31 mouse cellular contexts compared by ENCODE assay signal in genomic region chr8:45302390-45302789, GRCm38 (mm10). TPM values are rescaled to one million over a fixed set of nuclear protein-coding genes. Genes with fewer than 3 reads are reported as not detected.
DNase-seq lines count a peak whose midpoint lies in the region; ATAC-seq and TF ChIP-seq lines count a peak whose summit lies in the region.
"Had no signal": no experiment of that assay in that cellular context is flagged by ENCODE, and none has a peak within 500 bp of the region (broad histone marks: within the 10 kb centered on the region; RNA-seq: fewer than 3 reads in every experiment).

No protein-coding gene starts in this region.

- TF ChIP-seq CTCF in forebrain, postnatal 0 days (IDR thresholded peaks at IDR 0.05; ENCODE audit: low read depth), result no peak
- peak; percentile 22; the same call in 1 of the 2 replicates for TF ChIP-seq CTCF in layer of hippocampus, adult 2 months (conservative IDR thresholded peaks at IDR 0.05)
- no peak for TF ChIP-seq CTCF in midbrain, postnatal 0 days (IDR thresholded peaks at IDR 0.05)

- H3K9ac ChIP-seq in forebrain, postnatal 0 days, result no peak overlapping the region
- no peak overlapping the region for H3K9ac ChIP-seq in forebrain, embryonic 13.5 days
- H3K9ac ChIP-seq in midbrain, embryonic 15.5 days, result no peak overlapping the region
- H3K9ac ChIP-seq in midbrain, embryonic 11.5 days (ENCODE audit: low read length), result no peak overlapping the region
- H3K9ac ChIP-seq in midbrain, postnatal 0 days (replicated peaks; ENCODE audit: low read length, poor library complexity, severe bottlenecking), result no peak overlapping the region
- H3K9ac ChIP-seq: embryonic facial prominence, embryonic 12.5 days; liver, embryonic 15.5 days; lung, embryonic 15.5 days; neural tube, embryonic 12.5 days; stomach, embryonic 15.5 days had no signal

- no peak for ATAC-seq in forebrain, postnatal 0 days
- no peak for ATAC-seq in forebrain, embryonic 13.5 days
- peak; percentile 56; the same call in 1 of the 2 replicates for ATAC-seq in midbrain, embryonic 15.5 days (replicated peaks)
- no peak for ATAC-seq in midbrain, embryonic 11.5 days (ENCODE audit: low FRiP score)
- no peak for ATAC-seq in midbrain, postnatal 0 days (ENCODE audit: low FRiP score)
- ATAC-seq: CD4-positive, CD25-positive, alpha-beta regulatory T cell, adult 4 months; intestine, postnatal 0 days had no signal

- no peaks in the 10 kb centered on the region for H3K4me1 ChIP-seq in forebrain, postnatal 0 days (ENCODE audit: insufficient read depth)
- no peaks in the 10 kb centered on the region for H3K4me1 ChIP-seq in forebrain, embryonic 13.5 days
- no peaks in the 10 kb centered on the region for H3K4me1 ChIP-seq in midbrain, embryonic 15.5 days
- H3K4me1 ChIP-seq in midbrain, embryonic 11.5 days (ENCODE audit: control insufficient read depth, insufficient read depth, low read length), result no peaks in the 10 kb centered on the region
- no peaks in the 10 kb centered on the region for H3K4me1 ChIP-seq in midbrain, postnatal 0 days (ENCODE audit: insufficient read depth, low read length)
- H3K4me1 ChIP-seq: embryonic facial prominence, embryonic 12.5 days; liver, embryonic 15.5 days; lung, embryonic 15.5 days; megakaryocyte, embryonic 14.5 days; neural tube, embryonic 12.5 days; stomach, embryonic 15.5 days had no signal

- no peaks in the 10 kb centered on the region for H3K36me3 ChIP-seq in forebrain, postnatal 0 days (ENCODE audit: insufficient read depth)
- H3K36me3 ChIP-seq in forebrain, embryonic 13.5 days (ENCODE audit: poor library complexity, severe bottlenecking), result no peaks in the 10 kb centered on the region
- H3K36me3 ChIP-seq in midbrain, embryonic 15.5 days (replicated peaks), result no peaks in the 10 kb centered on the region
- H3K36me3 ChIP-seq in midbrain, embryonic 11.5 days (ENCODE audit: control insufficient read depth, insufficient read depth, low read length), result no peaks in the 10 kb centered on the region
- H3K36me3 ChIP-seq in midbrain, postnatal 0 days (ENCODE audit: insufficient read depth, low read length), result no peaks in the 10 kb centered on the region
- H3K36me3 ChIP-seq: embryonic facial prominence, embryonic 12.5 days; liver, embryonic 15.5 days; lung, embryonic 15.5 days; neural tube, embryonic 12.5 days; stomach, embryonic 15.5 days had no signal

- H3K4me2 ChIP-seq in forebrain, postnatal 0 days (ENCODE audit: low read depth), result no peak overlapping the region
- no peak overlapping the region for H3K4me2 ChIP-seq in forebrain, embryonic 13.5 days
- H3K4me2 ChIP-seq in midbrain, embryonic 15.5 days, result no peak overlapping the region
- H3K4me2 ChIP-seq in midbrain, embryonic 11.5 days, result no peak overlapping the region
- no peak overlapping the region for H3K4me2 ChIP-seq in midbrain, postnatal 0 days (ENCODE audit: low read depth, low read length, poor library complexity, severe bottlenecking)
- H3K4me2 ChIP-seq: embryonic facial prominence, embryonic 12.5 days; liver, embryonic 15.5 days; lung, embryonic 15.5 days; neural tube, embryonic 12.5 days; stomach, embryonic 15.5 days had no signal

- no peak overlapping the region for H3K4me3 ChIP-seq in forebrain, postnatal 0 days (ENCODE audit: low read depth, low read length)
- no peak overlapping the region for H3K4me3 ChIP-seq in forebrain, embryonic 13.5 days
- no peak overlapping the region for H3K4me3 ChIP-seq in layer of hippocampus, adult 2 months
- H3K4me3 ChIP-seq in midbrain, embryonic 15.5 days, result no peak overlapping the region
- H3K4me3 ChIP-seq in midbrain, embryonic 11.5 days (ENCODE audit: low read depth, low read length), result no peak overlapping the region
- H3K4me3 ChIP-seq in midbrain, postnatal 0 days (ENCODE audit: low read depth, low read length), result no peak overlapping the region
- H3K4me3 ChIP-seq: embryonic facial prominence, embryonic 12.5 days; heart, adult 2 months; liver, embryonic 15.5 days; lung, embryonic 15.5 days; megakaryocyte, embryonic 14.5 days; neural tube, embryonic 12.5 days; stomach, embryonic 15.5 days had no signal

- 48% methylated on average over 8 of the region's 8 CpGs for WGBS in forebrain, postnatal 0 days
- 58% methylated on average over 8 of the region's 8 CpGs for WGBS in forebrain, embryonic 13.5 days
- WGBS in midbrain, embryonic 15.5 days, result 59% methylated on average over 8 of the region's 8 CpGs
- 71% methylated on average over 8 of the region's 8 CpGs for WGBS in midbrain, embryonic 11.5 days
- WGBS in midbrain, postnatal 0 days, result 50% methylated on average over 8 of the region's 8 CpGs

- H3K27me3 ChIP-seq in forebrain, postnatal 0 days (ENCODE audit: insufficient read depth, low read length), result no peaks in the 10 kb centered on the region
- H3K27me3 ChIP-seq in forebrain, embryonic 13.5 days, result no peaks in the 10 kb centered on the region
- no peaks in the 10 kb centered on the region for H3K27me3 ChIP-seq in midbrain, embryonic 15.5 days (replicated peaks)
- no peaks in the 10 kb centered on the region for H3K27me3 ChIP-seq in midbrain, embryonic 11.5 days (ENCODE audit: control insufficient read depth, insufficient read depth, low read length)
- H3K27me3 ChIP-seq in midbrain, postnatal 0 days (ENCODE audit: insufficient read depth, low read length), result no peaks in the 10 kb centered on the region
- H3K27me3 ChIP-seq: embryonic facial prominence, embryonic 12.5 days; liver, embryonic 15.5 days; lung, embryonic 15.5 days; megakaryocyte, embryonic 14.5 days; neural tube, embryonic 12.5 days; stomach, embryonic 15.5 days had no signal

- H3K9me3 ChIP-seq in forebrain, postnatal 0 days (ENCODE audit: low read length), result no peaks in the 10 kb centered on the region
- no peaks in the 10 kb centered on the region for H3K9me3 ChIP-seq in forebrain, embryonic 13.5 days (replicated peaks)
- H3K9me3 ChIP-seq in midbrain, embryonic 15.5 days, result no peaks in the 10 kb centered on the region
- H3K9me3 ChIP-seq in midbrain, embryonic 11.5 days (ENCODE audit: control insufficient read depth, low read length), result no peaks in the 10 kb centered on the region
- H3K9me3 ChIP-seq in midbrain, postnatal 0 days (ENCODE audit: low read length), result no peaks in the 10 kb centered on the region
- H3K9me3 ChIP-seq: embryonic facial prominence, embryonic 12.5 days; liver, embryonic 15.5 days; lung, embryonic 15.5 days; megakaryocyte, embryonic 14.5 days; neural tube, embryonic 12.5 days; stomach, embryonic 15.5 days had no signal

- no peak overlapping the region for H3K27ac ChIP-seq in forebrain, postnatal 0 days (ENCODE audit: low read depth, low read length)
- H3K27ac ChIP-seq in forebrain, embryonic 13.5 days, result no peak overlapping the region
- no peak overlapping the region for H3K27ac ChIP-seq in layer of hippocampus, adult 2 months
- H3K27ac ChIP-seq in midbrain, embryonic 15.5 days, result no peak overlapping the region
- no peak overlapping the region for H3K27ac ChIP-seq in midbrain, embryonic 11.5 days (ENCODE audit: low read depth, low read length)
- no peak overlapping the region for H3K27ac ChIP-seq in midbrain, postnatal 0 days (ENCODE audit: low read depth, low read length)
- H3K27ac ChIP-seq: embryonic facial prominence, embryonic 12.5 days; heart, adult 2 months; liver, embryonic 15.5 days; lung, embryonic 15.5 days; neural tube, embryonic 12.5 days; stomach, embryonic 15.5 days had no signal

- DNase-seq in forebrain, postnatal 0 days, result peak; percentile 5
- no peak for DNase-seq in layer of hippocampus, adult 2 months (ENCODE audit: low spot score in 2 of 2)
- DNase-seq in layer of hippocampus, adult 8-10 months (ENCODE audit: low spot score in 2 of 2), result no peak
- no peak for DNase-seq in midbrain, embryonic 11.5 days (ENCODE audit: low spot score, missing footprints)
- peak; percentile 22 for DNase-seq in midbrain, postnatal 0 days (ENCODE audit: low spot score)
- DNase-seq in adipocyte (ENCODE audit: low spot score), result no peak
- DNase-seq: adrenal gland, postnatal 36 days; cerebellum, adult 11-12 months; cerebellum, postnatal 25 days; gastrocnemius, postnatal 14 days; heart, adult 2 months; kidney, postnatal 4 days; liver; lung, postnatal 36 days; thymus, postnatal 36 days had no signal

RNA-seq across cellular contexts. Expression of gene Gm45753, which starts 5.9 kb away (rescaled TPM):
- total RNA-seq in forebrain, postnatal 0 days (2014; rRNA removed), result not detected in 2 replicates
- 0.08 and 0.13 TPM in 2 replicates for polyA plus RNA-seq in forebrain, postnatal 0 days (2015; fragmentation: Nextera tagmentation; extraction: Ambion mirVana)
- not detected in 2 replicates for polyA plus RNA-seq in forebrain, embryonic 13.5 days (2015; fragmentation: Nextera tagmentation; extraction: Ambion mirVana)
- total RNA-seq in layer of hippocampus, adult 2 months (2021), result not detected
- under 1 TPM in 1 of 4 experiments, not detected in 3; 0.28 TPM for total RNA-seq in layer of hippocampus, adult 8-10 months (2022)
- polyA plus RNA-seq in midbrain, embryonic 15.5 days (2015; fragmentation: Nextera tagmentation; extraction: Ambion mirVana), result not detected in 2 replicates
- 0.08 TPM in 1 of 2 replicates, not detected in the other for polyA plus RNA-seq in midbrain, embryonic 11.5 days (2014; fragmentation: Nextera tagmentation; extraction: Ambion mirVana)
- total RNA-seq in midbrain, postnatal 0 days (2014; rRNA removed), result not detected in 2 replicates
- polyA plus RNA-seq in midbrain, postnatal 0 days (2015; fragmentation: Nextera tagmentation; extraction: Ambion mirVana), result not detected in 2 replicates
- total RNA-seq: adrenal gland, adult 18-20 months; adrenal gland, postnatal 36 days; gastrocnemius, postnatal 14 days; heart, adult 2 months; heart, postnatal 25 days; layer of hippocampus, postnatal 25 days had no signal
- polyA plus RNA-seq: CD4-positive, CD25-positive, alpha-beta regulatory T cell, adult 4 months; embryonic facial prominence, embryonic 12.5 days; forebrain, embryonic 11.5 days; heart, adult 2 months; heart, embryonic 14.5 days; intestine, postnatal 0 days; kidney, embryonic 14.5 days; lung, embryonic 15.5 days; neural tube, embryonic 12.5 days had no signal

RNA-seq across cellular contexts. Expression of gene Klkb1, which starts 7.7 kb away (rescaled TPM):
- under 0.01 and 0.24 TPM in 2 replicates for total RNA-seq in forebrain, postnatal 0 days (2014; rRNA removed)
- 0.05 TPM in 1 of 2 replicates, not detected in the other for polyA plus RNA-seq in forebrain, postnatal 0 days (2015; fragmentation: Nextera tagmentation; extraction: Ambion mirVana)
- polyA plus RNA-seq in forebrain, embryonic 13.5 days (2015; fragmentation: Nextera tagmentation; extraction: Ambion mirVana), result not detected in 2 replicates
- total RNA-seq in layer of hippocampus, adult 2 months (2021), result not detected
- total RNA-seq in layer of hippocampus, adult 8-10 months (2022), result under 1 TPM in 2 of 4 experiments, not detected in 2; 0.11 to 0.13 TPM
- 0.03 TPM in 1 of 2 replicates, not detected in the other for polyA plus RNA-seq in midbrain, embryonic 15.5 days (2015; fragmentation: Nextera tagmentation; extraction: Ambion mirVana)
- polyA plus RNA-seq in midbrain, embryonic 11.5 days (2014; fragmentation: Nextera tagmentation; extraction: Ambion mirVana), result 0.03 TPM in 1 of 2 replicates, not detected in the other
- total RNA-seq in midbrain, postnatal 0 days (2014; rRNA removed), result under 0.01 TPM in 1 of 2 replicates, not detected in the other
- 0.02 and 0.04 TPM in 2 replicates for polyA plus RNA-seq in midbrain, postnatal 0 days (2015; fragmentation: Nextera tagmentation; extraction: Ambion mirVana)
- total RNA-seq: adrenal gland, adult 18-20 months; gastrocnemius, postnatal 14 days; heart, adult 2 months; heart, postnatal 25 days had no signal
- polyA plus RNA-seq: forebrain, embryonic 11.5 days; heart, embryonic 14.5 days; intestine, postnatal 0 days; lung, embryonic 15.5 days; neural tube, embryonic 12.5 days had no signal

RNA-seq across cellular contexts. Expression of gene Cyp4v3, which starts 30.6 kb away (rescaled TPM):
- 2.2 and 2.4 TPM in 2 replicates for total RNA-seq in forebrain, postnatal 0 days (2014; rRNA removed)
- 1.8 and 2.1 TPM in 2 replicates for polyA plus RNA-seq in forebrain, postnatal 0 days (2015; fragmentation: Nextera tagmentation; extraction: Ambion mirVana)
- 0.49 and 0.72 TPM in 2 replicates for polyA plus RNA-seq in forebrain, embryonic 13.5 days (2015; fragmentation: Nextera tagmentation; extraction: Ambion mirVana)
- 1 to 10 TPM; 6.7 to 8.3 TPM for total RNA-seq in layer of hippocampus, adult 2 months (2021)
- 10 to 100 TPM in 2 of 4 experiments, 1 to 10 TPM in 2; 6.2 to 14.2 (median 8.7) TPM for total RNA-seq in layer of hippocampus, adult 8-10 months (2022)
- polyA plus RNA-seq in midbrain, embryonic 15.5 days (2015; fragmentation: Nextera tagmentation; extraction: Ambion mirVana), result 1.3 and 1.8 TPM in 2 replicates
- 2.4 and 2.9 TPM in 2 replicates for polyA plus RNA-seq in midbrain, embryonic 11.5 days (2014; fragmentation: Nextera tagmentation; extraction: Ambion mirVana)
- total RNA-seq in midbrain, postnatal 0 days (2014; rRNA removed), result 2.7 and 2.8 TPM in 2 replicates
- 2.4 and 2.8 TPM in 2 replicates for polyA plus RNA-seq in midbrain, postnatal 0 days (2015; fragmentation: Nextera tagmentation; extraction: Ambion mirVana)

RNA-seq across cellular contexts. Expression of gene F11, which starts 40.6 kb away (rescaled TPM):
- not detected in 2 replicates for total RNA-seq in forebrain, postnatal 0 days (2014; rRNA removed)
- not detected in 2 replicates for polyA plus RNA-seq in forebrain, postnatal 0 days (2015; fragmentation: Nextera tagmentation; extraction: Ambion mirVana)
- polyA plus RNA-seq in forebrain, embryonic 13.5 days (2015; fragmentation: Nextera tagmentation; extraction: Ambion mirVana), result not detected in 2 replicates
- not detected for total RNA-seq in layer of hippocampus, adult 2 months (2021)
- total RNA-seq in layer of hippocampus, adult 8-10 months (2022), result not detected
- polyA plus RNA-seq in midbrain, embryonic 15.5 days (2015; fragmentation: Nextera tagmentation; extraction: Ambion mirVana), result not detected in 2 replicates
- not detected in 2 replicates for polyA plus RNA-seq in midbrain, embryonic 11.5 days (2014; fragmentation: Nextera tagmentation; extraction: Ambion mirVana)
- total RNA-seq in midbrain, postnatal 0 days (2014; rRNA removed), result not detected in 2 replicates
- polyA plus RNA-seq in midbrain, postnatal 0 days (2015; fragmentation: Nextera tagmentation; extraction: Ambion mirVana), result not detected in 2 replicates
- total RNA-seq: adrenal gland, adult 18-20 months; gastrocnemius, postnatal 14 days; heart, adult 2 months; heart, postnatal 25 days; layer of hippocampus, postnatal 25 days had no signal
- polyA plus RNA-seq: CD4-positive, CD25-positive, alpha-beta regulatory T cell, adult 4 months; embryonic facial prominence, embryonic 12.5 days; forebrain, embryonic 11.5 days; heart, adult 2 months; heart, embryonic 14.5 days; intestine, postnatal 0 days; kidney, embryonic 14.5 days; lung, embryonic 15.5 days; neural tube, embryonic 12.5 days had no signal

Comparison
In these comparisons a context has a peak if more than half of its experiments do, and no peak if none do; other contexts are left out.
1. DNase-seq: peak in forebrain, postnatal 0 days (single experiment) and midbrain, postnatal 0 days (single experiment); none in layer of hippocampus, adult 2 months (0 of 2), layer of hippocampus, adult 8-10 months (0 of 2), midbrain, embryonic 11.5 days (single experiment) and adipocyte (single experiment).